Mouse (Mus musculus) megakaryocyte, embryonic 14.5 days (primary cell): ENCODE measurements around the gene Wdr81. TPM values are rescaled to one million over a fixed set of nuclear protein-coding genes. Genes with fewer than 3 reads are reported as not detected.
"Not testable (repeated sequence)": the region's sequence is repeated elsewhere in the genome, so short reads cannot be mapped to it uniquely, and the experiment has no call there.

Experiments used
- H3K27me3 ChIP-seq: replicated peaks from 2 replicates; pipeline ENCODE3; 2012; ENCODE audit warnings: inconsistent platforms
- H3K36me3 ChIP-seq: replicated peaks from 2 replicates; pipeline ENCODE3; 2012; ENCODE audit warnings: low read length, inconsistent platforms, mixed read lengths
- H3K4me1 ChIP-seq: 2 replicates; pipeline ENCODE4 v1.6.1; 2012; ENCODE audit warnings: inconsistent platforms
- H3K4me3 ChIP-seq: replicated peaks from 2 replicates; pipeline ENCODE3; 2012; ENCODE audit warnings: moderate library complexity, mild to moderate bottlenecking, inconsistent platforms
- H3K9me3 ChIP-seq: 2 replicates; pipeline ENCODE4 v1.6.1; 2012; ENCODE audit warnings: inconsistent platforms
- FLI1 ChIP-seq: IDR thresholded peaks from 2 replicates; pipeline ENCODE4 v1.6.1; 2012; ENCODE audit warnings: low read length, inconsistent platforms, mixed read lengths
- GATA1 ChIP-seq: IDR thresholded peaks from 3 replicates; pipeline ENCODE4 v1.6.1; 2012; ENCODE audit warnings: mixed read lengths, low read length, inconsistent platforms, borderline replicate concordance
- polyA plus RNA-seq: library from polyadenylated mRNA; stranded (reverse); fragments of >175 nt; gene quantifications from 2 replicates; pipeline ENCODE4 v1.2.3, GENCODE M21; 2012; ENCODE audit warnings: low replicate concordance; ENCODE audit not compliant: insufficient read depth

Wdr81 gene
- polyA plus RNA-seq, 1 experiment, result 10.8 TPM

- peaks cover 77% of the 10 kb centered on the region for H3K4me1 ChIP-seq
- peaks cover 38% of the 10 kb centered on the region for H3K36me3 ChIP-seq
Measured at GRCm38 (mm10) chr11:75461743-75462252, 7.3 kb upstream of the Wdr81 start.

GRCm38 (mm10) chr11:75460844-75461742 lies 6.6 kb upstream of the Wdr81 start, which contains the start of gene Tlcd2:
TSS of gene Tlcd2 (plus strand) at chr11:75461715.
- H3K4me1 ChIP-seq, result peaks cover 79% of the 10 kb centered on the region
- no peak for TF ChIP-seq FLI1
- no peak for TF ChIP-seq GATA1
- peak within 1 kb of the TSS; percentile 99 for H3K4me3 ChIP-seq
- H3K9me3 ChIP-seq, result peaks cover 7% of the 10 kb centered on the region; the same call in 1 of the 2 replicates
- H3K36me3 ChIP-seq, result peaks cover 32% of the 10 kb centered on the region
- no peaks in the 10 kb centered on the region for H3K27me3 ChIP-seq

More at GRCm38 (mm10) chr11:75461743-75462252, 7.3 kb upstream of the Wdr81 start:
- Histone ChIP-seq H3K27me3 (no peaks in the 10 kb centered on the region), H3K9me3 (peaks cover 7% of the 10 kb centered on the region; the same call in 1 of the 2 replicates), H3K4me3 (peak overlapping the region; percentile 99)
- TF ChIP-seq FLI1, result no peak
- no peak for TF ChIP-seq GATA1

- peak overlapping the region; percentile 99 for H3K4me3 ChIP-seq
- peaks cover 24% of the 10 kb centered on the region for H3K36me3 ChIP-seq
- no peak for TF ChIP-seq GATA1
- no peak for TF ChIP-seq FLI1
- H3K4me1 ChIP-seq, result peaks cover 75% of the 10 kb centered on the region
- no peaks in the 10 kb centered on the region for H3K27me3 ChIP-seq
- peaks cover 3% of the 10 kb centered on the region; the same call in 1 of the 2 replicates for H3K9me3 ChIP-seq
Measured at GRCm38 (mm10) chr11:75460103-75460843, 5.8 kb upstream of the Wdr81 start.

GRCm38 (mm10) chr11:75459751-75460102 lies 5.2 kb upstream of the Wdr81 start:
- H3K4me1 ChIP-seq, result peaks cover 75% of the 10 kb centered on the region
- TF ChIP-seq GATA1 (no peak), FLI1 (no peak)

GRCm38 (mm10) chr11:75459141-75459711 lies 4.7 kb upstream of the Wdr81 start:
- Histone ChIP-seq H3K4me1 (peaks cover 74% of the 10 kb centered on the region), H3K4me3 (peak overlapping the region; percentile 99), H3K36me3 (peaks cover 14% of the 10 kb centered on the region), H3K27me3 (no peaks in the 10 kb centered on the region), H3K9me3 (no peaks in the 10 kb centered on the region)
- no peak for TF ChIP-seq FLI1
- no peak for TF ChIP-seq GATA1

More at GRCm38 (mm10) chr11:75459751-75460102, 5.2 kb upstream of the Wdr81 start:
- H3K9me3 ChIP-seq, result no peaks in the 10 kb centered on the region
- no peaks in the 10 kb centered on the region for H3K27me3 ChIP-seq
- H3K36me3 ChIP-seq, result peaks cover 19% of the 10 kb centered on the region
- peak overlapping the region; percentile 99 for H3K4me3 ChIP-seq

- Histone ChIP-seq H3K4me1 (peaks cover 75% of the 10 kb centered on the region), H3K27me3 (no peaks in the 10 kb centered on the region), H3K9me3 (no peaks in the 10 kb centered on the region), H3K36me3 (peaks cover 8% of the 10 kb centered on the region), H3K4me3 (peak overlapping the region; percentile 78)
- TF ChIP-seq FLI1, result no peak
- TF ChIP-seq GATA1, result no peak; the same call in 2 of the 3 replicates
Measured at GRCm38 (mm10) chr11:75458628-75459041, 4.1 kb upstream of the Wdr81 start.

GRCm38 (mm10) chr11:75458169-75458568 lies 3.7 kb upstream of the Wdr81 start:
- Histone ChIP-seq H3K4me3 (peak overlapping the region; percentile 78), H3K4me1 (peaks cover 75% of the 10 kb centered on the region), H3K9me3 (no peaks in the 10 kb centered on the region), H3K36me3 (peaks cover 4% of the 10 kb centered on the region), H3K27me3 (no peaks in the 10 kb centered on the region)
- no peak for TF ChIP-seq GATA1

GRCm38 (mm10) chr11:75456440-75456871 lies 1.9 kb upstream of the Wdr81 start:
- H3K4me1 ChIP-seq, result peaks cover 78% of the 10 kb centered on the region
- no peaks in the 10 kb centered on the region for H3K9me3 ChIP-seq
- no peak overlapping the region for H3K4me3 ChIP-seq
- H3K27me3 ChIP-seq, result no peaks in the 10 kb centered on the region
- TF ChIP-seq GATA1 (no peak), FLI1 (no peak)
- peaks cover 18% of the 10 kb centered on the region for H3K36me3 ChIP-seq

GRCm38 (mm10) chr11:75455971-75456370 lies 1.5 kb upstream of the Wdr81 start:
- H3K4me1 ChIP-seq, result peaks cover 82% of the 10 kb centered on the region
- not testable (repeated sequence) for H3K27me3 ChIP-seq, H3K4me3 ChIP-seq, H3K9me3 ChIP-seq
- H3K36me3 ChIP-seq, result peaks cover 23% of the 10 kb centered on the region
